ENCODE assay signal across 11 mouse cellular contexts in genomic region chr10:23363866-23364265, GRCm38 (mm10). TPM values are rescaled to one million over a fixed set of nuclear protein-coding genes. Genes with fewer than 3 reads are reported as not detected.
"Had no signal": no experiment of that assay in that cellular context is flagged by ENCODE, and none has a peak within 500 bp of the region (broad histone marks: within the 10 kb centered on the region; RNA-seq: fewer than 3 reads in every experiment).

No protein-coding gene starts in this region.

- DNase-seq: liver, postnatal 0 days; lung, adult 2 months; lung, postnatal 14 days; lung, postnatal 36 days; right cerebral cortex, postnatal 14 days; spleen, adult 18-20 months; thymus, adult 18-20 months; thymus, postnatal 14 days; thymus, postnatal 36 days had no signal

RNA-seq across cellular contexts. Expression of gene Eya4, which starts 13.3 kb away (rescaled TPM):
- total RNA-seq: megakaryocyte progenitor cell, adult 5-6 weeks; monocyte, adult 5-6 weeks had no signal
